Mouse (Mus musculus) ES-Bruce4 (cell line): Measurements from ENCODE around the gene Psrc1. TPM values are rescaled to one million over a fixed set of nuclear protein-coding genes. Genes with fewer than 3 reads are reported as not detected.

ENCODE experiments used
- H3K27ac ChIP-seq: 2 replicates; pipeline ENCODE4 v1.5.1; 2012; ENCODE audit warnings: low read length, inconsistent platforms; ENCODE audit not compliant: insufficient read depth
- H3K27me3 ChIP-seq: 2 replicates; pipeline ENCODE4 v1.6.1; 2012; ENCODE audit warnings: mild to moderate bottlenecking, low read length, inconsistent platforms; ENCODE audit not compliant: control insufficient read depth, poor library complexity, insufficient read depth, severe bottlenecking
- H3K36me3 ChIP-seq: 2 replicates; pipeline ENCODE4 v1.6.1; 2012; ENCODE audit warnings: inconsistent platforms, mild to moderate bottlenecking, low read length, moderate library complexity; ENCODE audit not compliant: control insufficient read depth, poor library complexity, insufficient read depth, severe bottlenecking
- H3K4me1 ChIP-seq: one replicate; pipeline ENCODE4 v1.8.1; 2011; ENCODE audit warnings: low read length; ENCODE audit not compliant: control insufficient read depth, insufficient read depth
- H3K4me3 ChIP-seq: 2 replicates; pipeline ENCODE4 v1.5.1; 2011; ENCODE audit warnings: low read depth, mild to moderate bottlenecking, low read length
- H3K9ac ChIP-seq: 2 replicates; pipeline ENCODE4 v1.6.1; 2012; ENCODE audit warnings: low read depth, mild to moderate bottlenecking, inconsistent platforms; ENCODE audit not compliant: poor library complexity, severe bottlenecking
- H3K9me3 ChIP-seq: replicated peaks from 2 replicates; pipeline ENCODE4 v1.6.1; 2012; ENCODE audit warnings: mild to moderate bottlenecking, low read length, inconsistent platforms; ENCODE audit not compliant: control insufficient read depth, poor library complexity, insufficient read depth, severe bottlenecking
- CTCF ChIP-seq: IDR thresholded peaks from one replicate; pipeline ENCODE4 v1.8.1; 2011; ENCODE audit warnings: low read depth, low read length
- EP300 ChIP-seq: IDR thresholded peaks from 2 replicates; pipeline ENCODE4 v1.6.1; 2011; ENCODE audit warnings: low read depth, low read length; ENCODE audit not compliant: insufficient read depth
- POLR2A ChIP-seq: IDR thresholded peaks from one replicate; pipeline ENCODE4 v1.8.1; 2011; ENCODE audit warnings: low read length; ENCODE audit not compliant: insufficient read depth
- polyA plus RNA-seq: library from polyadenylated mRNA; stranded (reverse); fragments of >200 nt; gene quantifications from 2 replicates; pipeline ENCODE4 v1.2.4, GENCODE M21; 2011; ENCODE audit warnings: low read depth; ENCODE audit not compliant: missing spikeins, insufficient read depth, insufficient read length

The Psrc1 gene
- polyA plus RNA-seq, 1 experiment, result 255 TPM

DNA sequence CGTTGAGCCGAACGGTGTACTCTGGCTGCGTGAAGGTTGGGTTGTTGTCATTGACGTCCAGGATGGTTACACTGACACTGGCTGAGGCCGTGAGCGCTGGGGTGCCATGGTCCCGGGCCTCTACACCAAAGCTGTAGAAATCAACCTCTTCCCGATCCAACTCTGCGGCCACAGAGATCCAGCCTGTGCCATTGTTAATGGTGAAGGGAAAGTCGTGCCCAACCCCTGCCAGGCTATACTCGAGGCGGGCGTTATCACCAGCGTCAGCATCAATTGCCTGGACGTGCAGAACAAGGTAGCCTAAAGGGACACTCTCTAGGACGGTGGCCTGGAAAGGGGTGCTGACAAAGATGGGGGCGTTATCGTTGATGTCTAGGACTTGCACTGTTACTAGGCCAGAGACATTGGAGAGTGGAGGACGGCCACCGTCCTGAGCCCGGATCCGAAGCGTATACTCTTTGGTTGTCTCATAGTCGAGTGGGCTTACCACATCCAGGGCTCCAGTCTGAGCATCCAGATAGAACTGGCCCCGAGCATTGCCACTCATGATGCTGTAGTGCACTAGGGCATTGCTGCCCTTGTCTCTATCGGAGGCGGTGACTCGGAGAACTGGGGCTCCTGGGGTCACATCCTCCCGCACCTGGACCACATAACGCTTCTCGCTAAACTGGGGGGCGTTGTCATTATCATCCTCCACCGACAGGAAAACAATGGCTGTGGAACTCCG lies 30.2 kb downstream of the Psrc1 start:
- TF ChIP-seq EP300, result no peak
- TF ChIP-seq POLR2A, result no peak
- TF ChIP-seq CTCF, result no peak
- Histone ChIP-seq H3K27ac (no peak overlapping the region), H3K9ac (no peak overlapping the region), H3K4me3 (no peak overlapping the region), H3K9me3 (no peaks in the 10 kb centered on the region), H3K4me1 (no peaks in the 10 kb centered on the region), H3K27me3 (no peaks in the 10 kb centered on the region), H3K36me3 (no peaks in the 10 kb centered on the region)

GRCm38 (mm10) chr3:108414857-108415830 lies 31.5 kb downstream of the Psrc1 start, which contains the start of gene Celsr2:
TSS of gene Celsr2 (minus strand) at chr3:108415552.
- no peaks in the 10 kb centered on the region for H3K27me3 ChIP-seq
- H3K9ac ChIP-seq, result peak within 1 kb of the TSS; percentile 86
- H3K9me3 ChIP-seq, result no peaks in the 10 kb centered on the region
- no peaks in the 10 kb centered on the region for H3K4me1 ChIP-seq
- no peak for TF ChIP-seq CTCF
- TF ChIP-seq EP300, result no peak
- TF ChIP-seq POLR2A, result no peak
- no peak within 1 kb of the TSS for H3K27ac ChIP-seq
- H3K4me3 ChIP-seq, result peak within 1 kb of the TSS; percentile 55
- no peaks in the 10 kb centered on the region for H3K36me3 ChIP-seq

GRCm38 (mm10) chr3:108415831-108416223 lies 32.2 kb downstream of the Psrc1 start:
- TF ChIP-seq CTCF (no peak), POLR2A (no peak), EP300 (no peak)
- no peak overlapping the region for H3K27ac ChIP-seq
- H3K4me1 ChIP-seq, result no peaks in the 10 kb centered on the region
- no peaks in the 10 kb centered on the region for H3K27me3 ChIP-seq
- H3K36me3 ChIP-seq, result no peaks in the 10 kb centered on the region
- H3K9ac ChIP-seq, result peak overlapping the region; percentile 86
- peak overlapping the region; percentile 55 for H3K4me3 ChIP-seq
- H3K9me3 ChIP-seq, result no peaks in the 10 kb centered on the region

DNA sequence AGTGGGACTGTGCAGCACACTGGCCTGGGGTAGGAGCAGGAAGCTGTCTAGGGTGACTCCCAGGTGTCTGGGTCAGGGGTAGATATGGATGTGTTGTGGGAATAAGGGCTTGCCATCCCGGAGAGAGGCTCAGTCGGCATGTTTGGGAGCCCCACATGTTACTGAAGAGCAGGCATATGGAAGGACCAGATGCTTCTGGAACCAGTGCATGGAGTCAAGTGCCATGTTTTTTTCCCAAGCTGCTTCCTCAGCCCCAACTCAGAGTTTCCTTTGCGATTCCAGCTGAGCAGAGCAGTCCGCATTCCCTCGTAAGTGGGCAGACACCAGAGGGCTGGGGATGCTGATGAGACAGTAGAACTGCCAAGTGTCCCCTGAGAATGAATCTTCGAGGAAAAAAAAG lies 39.4 kb downstream of the Psrc1 start:
- Histone ChIP-seq H3K9ac (no peak overlapping the region), H3K27me3 (no peaks in the 10 kb centered on the region)

DNA sequence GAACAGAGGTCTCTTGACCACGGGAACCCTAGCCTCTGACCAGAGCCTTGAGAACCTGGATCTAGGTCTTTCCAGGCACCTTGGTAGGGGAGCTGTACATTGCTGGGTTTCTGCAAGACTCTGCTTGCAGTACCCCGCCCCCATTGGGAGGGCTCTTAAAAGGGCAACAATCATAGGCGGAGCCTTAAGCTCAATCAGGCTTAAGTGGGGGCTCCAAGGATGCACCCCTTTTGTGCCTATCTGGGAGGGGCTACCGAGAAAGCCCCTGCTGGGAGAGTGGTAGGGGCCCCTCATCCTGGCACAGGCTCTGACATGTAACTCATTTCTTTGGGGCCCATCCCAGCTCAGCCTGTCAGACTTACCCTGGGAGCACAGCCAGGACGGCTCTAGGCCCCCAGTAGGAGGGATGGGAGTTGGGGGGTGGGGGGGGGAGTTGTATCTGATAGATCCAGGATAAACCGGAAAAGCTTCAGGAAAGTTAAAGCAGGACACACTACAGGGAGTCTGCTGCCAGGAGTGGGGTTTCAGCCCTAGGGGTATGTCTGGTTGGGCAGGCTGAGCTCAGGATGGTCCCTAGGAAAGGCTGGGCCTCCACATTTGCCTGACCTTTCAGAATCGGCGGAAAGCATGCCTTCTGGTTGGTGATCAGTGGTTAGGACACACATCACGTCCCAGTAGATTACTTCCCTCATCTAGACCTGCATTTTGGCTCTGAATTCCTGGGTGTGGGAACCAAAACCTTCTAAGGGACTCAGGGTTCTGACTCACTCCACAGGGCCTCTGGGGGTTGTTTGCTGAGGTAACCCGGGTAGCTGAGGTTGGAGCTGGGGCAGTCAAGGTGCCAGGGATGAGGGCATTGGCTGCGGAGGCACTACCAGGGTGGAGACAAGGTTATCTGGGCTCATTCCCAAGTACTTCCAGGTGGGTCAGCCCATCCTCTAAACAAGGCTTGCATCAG lies 40.5 kb downstream of the Psrc1 start:
- Histone ChIP-seq H3K36me3 (peaks cover 32% of the 10 kb centered on the region), H3K27me3 (no peaks in the 10 kb centered on the region), H3K9me3 (no peaks in the 10 kb centered on the region), H3K27ac (peak overlapping the region; percentile 23; the same call in 1 of the 2 replicates), H3K4me3 (no peak overlapping the region), H3K9ac (no peak overlapping the region), H3K4me1 (peaks cover 1% of the 10 kb centered on the region)
- no peak for TF ChIP-seq POLR2A
- TF ChIP-seq EP300, result no peak
- no peak for TF ChIP-seq CTCF

More for the DNA sequence above, 39.4 kb downstream of the Psrc1 start:
- Histone ChIP-seq H3K36me3 (peaks cover 21% of the 10 kb centered on the region), H3K9me3 (no peaks in the 10 kb centered on the region), H3K4me3 (no peak overlapping the region), H3K27ac (no peak overlapping the region), H3K4me1 (peaks cover 1% of the 10 kb centered on the region)
- TF ChIP-seq CTCF (no peak), EP300 (no peak), POLR2A (no peak)
